Comparison of ENCODE assay signal across 16 mouse cellular contexts in the genomic region with DNA sequence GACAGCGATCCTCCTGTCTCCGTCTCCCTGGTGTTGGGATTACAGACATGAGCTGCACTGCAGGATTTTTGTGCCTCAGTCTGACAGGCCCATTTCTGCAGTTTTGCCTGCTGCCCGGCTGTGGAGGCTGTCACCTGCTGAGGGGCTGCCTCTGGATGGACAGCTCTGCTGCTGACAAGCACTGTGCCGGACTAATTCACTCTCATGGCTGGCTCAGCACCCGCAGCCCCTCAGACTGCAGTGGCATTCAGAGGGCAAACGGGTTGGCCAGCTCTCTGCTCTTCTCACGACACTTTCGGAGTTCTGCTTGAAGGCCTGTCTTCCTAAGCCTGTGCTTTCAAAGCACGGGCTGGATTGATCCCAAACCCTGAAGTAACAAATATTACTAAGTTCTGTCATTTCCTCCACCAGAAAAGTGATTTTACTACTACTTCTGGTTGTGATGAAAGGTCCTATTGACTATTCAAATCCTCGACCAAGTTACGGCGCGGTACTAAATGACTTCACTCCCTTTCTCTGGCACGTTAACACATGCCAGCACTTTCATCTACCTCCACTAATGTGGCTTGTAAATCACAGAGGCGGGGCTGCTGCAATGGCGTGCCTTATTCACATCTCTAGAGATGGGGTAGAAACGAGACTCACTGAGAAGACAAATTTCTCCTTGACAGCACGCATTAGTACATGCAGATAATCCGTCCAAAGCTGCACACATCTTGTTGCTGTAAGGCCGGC.
A peak's percentile ranks its signal among the peaks of the same experiment; 100 is the strongest.
DNase-seq lines count a peak whose midpoint lies in the region; ATAC-seq and TF ChIP-seq lines count a peak whose summit lies in the region.
"Had no signal": no experiment of that assay in that cellular context is flagged by ENCODE, and none has a peak within 500 bp of the region (broad histone marks: within the 10 kb centered on the region; RNA-seq: fewer than 3 reads in every experiment).

No protein-coding gene starts in this region.

- ATAC-seq in heart, embryonic 14.5 days (ENCODE audit: insufficient number of reproducible peaks, insufficient read depth, low FRiP score, low read depth) = no peak
- peak; percentile 66 for ATAC-seq in limb, embryonic 15.5 days (ENCODE audit: insufficient number of reproducible peaks, low FRiP score, low TSS enrichment, low read depth)
- ATAC-seq: intestine, postnatal 0 days had no signal

- no peaks in the 10 kb centered on the region for H3K36me3 ChIP-seq in heart, embryonic 14.5 days (ENCODE audit: control insufficient read depth, insufficient read depth, low read length)
- no peaks in the 10 kb centered on the region for H3K36me3 ChIP-seq in limb, embryonic 15.5 days
- H3K36me3 ChIP-seq in kidney, adult 2 months (ENCODE audit: control insufficient read depth, insufficient read depth, low read length) = no peaks in the 10 kb centered on the region; the same call in 1 of the 2 replicates
- H3K36me3 ChIP-seq: forebrain, embryonic 10.5 days; liver, embryonic 15.5 days; midbrain, embryonic 12.5 days had no signal

- no peak for TF ChIP-seq CTCF in kidney, adult 2 months (conservative IDR thresholded peaks at IDR 0.05; ENCODE audit: insufficient read depth, insufficient read length, low read depth, low read length)

- H3K9ac ChIP-seq in heart, embryonic 14.5 days (ENCODE audit: low read length) = 0 out of 2 replicates have a peak overlapping the region, but pooled peaks have one; percentile 9
- H3K9ac ChIP-seq in limb, embryonic 15.5 days = no peak overlapping the region
- H3K9ac ChIP-seq: liver, embryonic 15.5 days; midbrain, embryonic 12.5 days had no signal

- TF ChIP-seq POLR2A in kidney, adult 2 months (IDR thresholded peaks at IDR 0.05; ENCODE audit: low read depth, low read length) = no peak

- H3K4me1 ChIP-seq in heart, embryonic 14.5 days (ENCODE audit: control insufficient read depth in 2 of 2, insufficient read depth in 2 of 2, low read length in 2 of 2) = peaks cover 8 to 22% of the 10 kb centered on the region in 2 experiments; a peak in 3 of 4 replicates
- H3K4me1 ChIP-seq in limb, embryonic 15.5 days = peaks cover 36% of the 10 kb centered on the region
- no peaks in the 10 kb centered on the region for H3K4me1 ChIP-seq in kidney, adult 2 months (ENCODE audit: control insufficient read depth, insufficient read depth, low read length)

- H3K27ac ChIP-seq in heart, embryonic 14.5 days (replicated peaks in 1 of 2; ENCODE audit: control insufficient read depth in 1 of 2, insufficient read depth in 1 of 2, low read depth in 2 of 2, low read length in 2 of 2) = no peak overlapping the region
- peak overlapping the region; percentile 72 for H3K27ac ChIP-seq in limb, embryonic 15.5 days
- H3K27ac ChIP-seq in kidney, adult 2 months (ENCODE audit: insufficient read depth, low read depth, low read length) = no peak overlapping the region
- H3K27ac ChIP-seq: forebrain, embryonic 10.5 days; liver, embryonic 15.5 days; midbrain, embryonic 12.5 days had no signal

- H3K27me3 ChIP-seq in heart, embryonic 14.5 days (ENCODE audit: control insufficient read depth, insufficient read depth, low read length) = no peaks in the 10 kb centered on the region
- 0 out of 2 replicates have a peak, but pooled peaks cover 4% of the 10 kb centered on the region for H3K27me3 ChIP-seq in limb, embryonic 15.5 days
- H3K27me3 ChIP-seq in kidney, adult 2 months (replicated peaks; ENCODE audit: control insufficient read depth, insufficient read depth, low read length) = no peaks in the 10 kb centered on the region
- H3K27me3 ChIP-seq: liver, embryonic 15.5 days; midbrain, embryonic 12.5 days had no signal

- no peak for DNase-seq in heart, adult 8-10 months (ENCODE audit: low spot score)
- peak; percentile 23 for DNase-seq in retina, adult 2 months (ENCODE audit: low read depth, low spot score)
- no peak for DNase-seq in retina, embryonic 14.5 days (ENCODE audit: low spot score)
- no peak for DNase-seq in kidney, adult 2 months
- DNase-seq in thymus, postnatal 25 days = no peak
- DNase-seq: cerebellum, postnatal 36 days; kidney, postnatal 14 days; lung, postnatal 14 days; spleen, adult 18-20 months; thymus, postnatal 4 days had no signal

- H3K4me3 ChIP-seq in heart, embryonic 14.5 days (ENCODE audit: control insufficient read depth in 1 of 2, insufficient read depth in 1 of 2, low read depth in 1 of 2, low read length in 2 of 2) = no peak overlapping the region
- no peak overlapping the region for H3K4me3 ChIP-seq in limb, embryonic 15.5 days
- H3K4me3 ChIP-seq in kidney, adult 2 months (ENCODE audit: insufficient read depth, low read depth, low read length) = no peak overlapping the region
- H3K4me3 ChIP-seq: forebrain, embryonic 10.5 days; liver, embryonic 15.5 days; midbrain, embryonic 12.5 days had no signal

- H3K4me2 ChIP-seq in heart, embryonic 14.5 days (ENCODE audit: low read length) = no peak overlapping the region
- peak overlapping the region; percentile 15 for H3K4me2 ChIP-seq in limb, embryonic 15.5 days
- H3K4me2 ChIP-seq: liver, embryonic 15.5 days; midbrain, embryonic 12.5 days had no signal

- no peaks in the 10 kb centered on the region for H3K9me3 ChIP-seq in heart, embryonic 14.5 days (ENCODE audit: control insufficient read depth, low read length)
- H3K9me3 ChIP-seq in limb, embryonic 15.5 days = no peaks in the 10 kb centered on the region
- H3K9me3 ChIP-seq: forebrain, embryonic 10.5 days; liver, embryonic 15.5 days; midbrain, embryonic 12.5 days had no signal

- 49% methylated on average over 20 of the region's 20 CpGs for WGBS in heart, embryonic 14.5 days
- WGBS in limb, embryonic 15.5 days = 25% methylated on average over 20 of the region's 20 CpGs
- WGBS in kidney, adult 2 months = 73% methylated on average over 20 of the region's 20 CpGs
